1 mouse cellular context compared by ENCODE assay signal in the genomic region with DNA sequence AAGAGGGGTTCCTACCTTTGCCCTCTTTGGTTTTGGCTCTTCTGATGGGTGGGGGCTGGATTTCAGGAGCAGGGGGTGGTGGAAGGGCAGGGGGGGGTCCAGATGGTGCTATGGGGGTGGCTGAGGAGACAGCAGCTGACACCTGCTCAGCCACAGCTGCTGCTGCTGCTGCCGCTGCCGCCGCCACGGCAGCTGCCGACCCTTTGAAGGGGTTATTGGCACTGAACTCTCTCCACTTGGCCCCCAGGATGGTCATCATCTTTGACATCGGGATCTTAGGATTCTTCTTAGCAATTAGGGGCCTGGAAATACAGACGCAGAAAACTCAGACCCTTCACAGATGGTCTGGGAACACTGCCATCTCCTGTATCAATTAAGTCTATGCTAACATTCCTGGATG.
TF ChIP-seq lines count a peak whose summit lies in the region.

No protein-coding gene starts in this region.

TF ChIP-seq in C2C12, 6 proteins besides CTCF, POLR2A, EP300 and RAD21:
- TF ChIP-seq CEBPB (IDR thresholded peaks at IDR 0.05; ENCODE audit: low read depth) (no peak), MYOD1 (IDR thresholded peaks at IDR 0.05; ENCODE audit: control insufficient read depth, insufficient read length, low read depth) (peak; percentile 18), FOSL1 (IDR thresholded peaks at IDR 0.05; ENCODE audit: insufficient read depth, low read length, poor library complexity, severe bottlenecking) (no peak), MYOG (IDR thresholded peaks at IDR 0.05; ENCODE audit: control insufficient read depth, extremely low read depth, insufficient read length) (peak; percentile 69), USF1 (IDR thresholded peaks at IDR 0.05; ENCODE audit: low read depth) (no peak), MAX (IDR thresholded peaks at IDR 0.05) (no peak)
TF ChIP-seq in C2C12: peak in this region for 2.
